ENCODE assay signal across 11 mouse cellular contexts in the genomic region with DNA sequence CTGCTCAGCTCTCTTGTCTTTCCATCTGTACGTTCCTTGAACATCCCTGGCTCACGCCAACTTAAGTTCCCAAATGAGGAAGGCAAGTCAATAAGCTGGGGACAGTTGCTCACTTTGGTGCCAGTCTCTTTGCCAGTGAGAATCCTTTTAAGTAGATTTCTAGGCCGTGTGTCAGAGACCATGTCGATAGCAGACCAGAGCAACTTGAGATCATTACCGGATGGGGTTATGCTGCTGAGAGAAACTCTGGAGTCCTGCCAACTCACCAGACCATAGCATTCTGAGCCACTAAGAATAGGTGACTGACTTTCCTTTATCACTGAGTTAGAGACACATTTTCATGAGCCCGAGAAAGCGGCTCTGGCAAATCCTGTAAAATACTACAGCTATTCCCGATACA.
DNase-seq lines count a peak whose midpoint lies in the region; ATAC-seq and TF ChIP-seq lines count a peak whose summit lies in the region.
"Had no signal": no experiment of that assay in that cellular context is flagged by ENCODE, and none has a peak within 500 bp of the region (broad histone marks: within the 10 kb centered on the region; RNA-seq: fewer than 3 reads in every experiment).

No protein-coding gene starts in this region.

- H3K4me3 ChIP-seq in heart, embryonic 12.5 days, result no peak overlapping the region
- H3K4me3 ChIP-seq in heart, embryonic 10.5 days, result no peak overlapping the region
- H3K4me3 ChIP-seq in spleen, adult 2 months (ENCODE audit: extremely low read depth, insufficient read depth, insufficient read length), result no peak overlapping the region
- H3K4me3 ChIP-seq in liver, postnatal 0 days (ENCODE audit: low read depth, low read length), result no peak overlapping the region
- H3K4me3 ChIP-seq: liver, embryonic 12.5 days had no signal

- H3K27ac ChIP-seq in heart, embryonic 12.5 days (ENCODE audit: poor library complexity, severe bottlenecking), result peak overlapping the region; percentile 65
- H3K27ac ChIP-seq in heart, embryonic 10.5 days, result no peak overlapping the region
- H3K27ac ChIP-seq in spleen, adult 2 months (ENCODE audit: insufficient read depth, low read length), result peak overlapping the region; percentile 54
- H3K27ac ChIP-seq in liver, postnatal 0 days (ENCODE audit: low read depth), result no peak overlapping the region
- H3K27ac ChIP-seq: liver, embryonic 12.5 days had no signal

- H3K27me3 ChIP-seq in heart, embryonic 12.5 days (replicated peaks), result no peaks in the 10 kb centered on the region
- no peaks in the 10 kb centered on the region for H3K27me3 ChIP-seq in heart, embryonic 10.5 days (ENCODE audit: insufficient read depth, poor library complexity, severe bottlenecking)
- H3K27me3 ChIP-seq in spleen, adult 2 months (ENCODE audit: control insufficient read depth, insufficient read depth, low read length), result no peaks in the 10 kb centered on the region
- no peaks in the 10 kb centered on the region for H3K27me3 ChIP-seq in liver, postnatal 0 days (ENCODE audit: insufficient read depth, low read length)
- H3K27me3 ChIP-seq: liver, embryonic 12.5 days had no signal

- H3K36me3 ChIP-seq in heart, embryonic 12.5 days, result no peaks in the 10 kb centered on the region
- H3K36me3 ChIP-seq in heart, embryonic 10.5 days, result no peaks in the 10 kb centered on the region
- H3K36me3 ChIP-seq in spleen, adult 2 months (ENCODE audit: control insufficient read depth, insufficient read depth, low read length), result no peaks in the 10 kb centered on the region
- no peaks in the 10 kb centered on the region for H3K36me3 ChIP-seq in liver, postnatal 0 days (replicated peaks; ENCODE audit: insufficient read depth, low read length)
- H3K36me3 ChIP-seq: liver, embryonic 12.5 days had no signal

- no peak for DNase-seq in heart, embryonic 10.5 days (ENCODE audit: low spot score)
- DNase-seq in spleen, adult 2 months (ENCODE audit: low read depth in 1 of 2, low spot score in 2 of 2), result peak; percentile 71 to 76
- no peak for DNase-seq in spleen, postnatal 4 days (ENCODE audit: low spot score in 2 of 2)
- peak; percentile 11 for DNase-seq in kidney, adult 18-20 months
- DNase-seq in natural killer cell, adult 2 months (ENCODE audit: low spot score in 2 of 2), result peak; percentile 30 to 56
- no peak for DNase-seq in gastrocnemius, postnatal 14 days
- no peak for DNase-seq in liver, postnatal 0 days
- DNase-seq: adrenal gland, adult 2 months; thymus, postnatal 4 days had no signal

- 36% methylated on average over 8 of the region's 8 CpGs for WGBS in heart, embryonic 12.5 days
- WGBS in heart, embryonic 10.5 days, result 70% methylated on average over 8 of the region's 8 CpGs
- 52% methylated on average over 8 of the region's 8 CpGs for WGBS in spleen, adult 2 months
- 83% methylated on average over 8 of the region's 8 CpGs for WGBS in liver, postnatal 0 days (ENCODE audit: insufficient replicate concordance)

- intact Hi-C loops in gastrocnemius, postnatal 14 days (cut with DNase I; ENCODE audit: low total_unique reads), result no loop called here

- TF ChIP-seq POLR2A in spleen, adult 2 months (IDR thresholded peaks at IDR 0.05; ENCODE audit: low read depth, low read length), result no peak

- H3K4me2 ChIP-seq in heart, embryonic 12.5 days, result peak overlapping the region; percentile 34
- H3K4me2 ChIP-seq in liver, postnatal 0 days (ENCODE audit: low read depth, low read length), result no peak overlapping the region
- H3K4me2 ChIP-seq: liver, embryonic 12.5 days had no signal

- H3K9ac ChIP-seq in heart, embryonic 12.5 days, result no peak overlapping the region
- H3K9ac ChIP-seq in liver, postnatal 0 days (replicated peaks), result no peak overlapping the region
- H3K9ac ChIP-seq: liver, embryonic 12.5 days had no signal

- TF ChIP-seq EP300 in liver, postnatal 0 days (IDR thresholded peaks at IDR 0.05; ENCODE audit: low read depth), result no peak

- H3K4me1 ChIP-seq in heart, embryonic 12.5 days (replicated peaks), result peaks cover 18% of the 10 kb centered on the region
- no peaks in the 10 kb centered on the region for H3K4me1 ChIP-seq in heart, embryonic 10.5 days
- peaks cover 12% of the 10 kb centered on the region; the same call in 1 of the 2 replicates for H3K4me1 ChIP-seq in spleen, adult 2 months (ENCODE audit: control insufficient read depth, insufficient read depth, insufficient read length)
- H3K4me1 ChIP-seq in liver, postnatal 0 days (ENCODE audit: insufficient read depth), result no peaks in the 10 kb centered on the region
- H3K4me1 ChIP-seq: liver, embryonic 12.5 days had no signal

- TF ChIP-seq CTCF in spleen, adult 2 months (IDR thresholded peaks at IDR 0.05; ENCODE audit: extremely low read depth, insufficient read depth, insufficient read length, insufficient replicate concordance), result no peak
- no peak for TF ChIP-seq CTCF in liver, postnatal 0 days (IDR thresholded peaks at IDR 0.05; ENCODE audit: low read depth)

- ATAC-seq in heart, embryonic 12.5 days (ENCODE audit: insufficient number of reproducible peaks, low FRiP score), result peak; percentile 76; the same call in 1 of the 2 replicates
- no peak for ATAC-seq in liver, postnatal 0 days
- ATAC-seq: liver, embryonic 12.5 days had no signal

- no peaks in the 10 kb centered on the region for H3K9me3 ChIP-seq in heart, embryonic 12.5 days (replicated peaks)
- H3K9me3 ChIP-seq in heart, embryonic 10.5 days, result no peaks in the 10 kb centered on the region
- H3K9me3 ChIP-seq in liver, postnatal 0 days (ENCODE audit: low read length), result no peaks in the 10 kb centered on the region
- H3K9me3 ChIP-seq: liver, embryonic 12.5 days had no signal

Comparison
In these comparisons a context has a peak if more than half of its experiments do, and no peak if none do; other contexts are left out.
1. H3K27ac ChIP-seq: peak in heart, embryonic 12.5 days (single experiment) and spleen, adult 2 months (single experiment); none in heart, embryonic 10.5 days (single experiment) and liver, postnatal 0 days (single experiment).
2. DNase-seq: peak in spleen, adult 2 months (2 of 2), kidney, adult 18-20 months (single experiment) and natural killer cell, adult 2 months (2 of 2); none in heart, embryonic 10.5 days (single experiment), spleen, postnatal 4 days (0 of 2), gastrocnemius, postnatal 14 days (single experiment) and liver, postnatal 0 days (single experiment).